ENCODE assay signal across 18 mouse cellular contexts in the genomic region with DNA sequence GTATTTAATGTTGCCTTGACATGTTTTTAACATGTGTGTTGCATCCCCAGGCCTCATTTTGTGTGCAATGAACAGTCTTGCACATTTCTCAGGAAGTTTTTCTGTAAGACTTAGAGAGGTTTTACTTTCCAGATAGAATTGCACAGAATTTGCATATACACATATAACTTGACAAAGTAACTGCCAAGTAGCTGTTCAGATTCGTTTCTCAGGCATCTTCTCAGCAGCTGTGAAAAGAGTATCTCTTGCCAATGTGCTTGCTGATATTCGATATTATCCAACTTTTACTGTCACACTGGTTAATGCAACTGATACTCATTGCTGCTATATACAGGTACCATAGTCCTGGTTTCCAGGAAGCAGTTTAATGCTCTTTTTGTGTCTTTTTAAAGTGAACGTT.
"Had no signal": no experiment of that assay in that cellular context is flagged by ENCODE, and none has a peak within 500 bp of the region (broad histone marks: within the 10 kb centered on the region; RNA-seq: fewer than 3 reads in every experiment).

No protein-coding gene starts in this region.

- H3K4me1 ChIP-seq: limb, embryonic 10.5 days; limb, embryonic 13.5 days; liver, embryonic 12.5 days; liver, embryonic 15.5 days; lung, embryonic 15.5 days; stomach, embryonic 15.5 days had no signal

- ATAC-seq: liver, embryonic 12.5 days had no signal

- H3K9ac ChIP-seq: limb, embryonic 13.5 days; liver, embryonic 12.5 days; liver, embryonic 15.5 days; lung, embryonic 15.5 days; stomach, embryonic 15.5 days had no signal

- H3K4me3 ChIP-seq: limb, embryonic 10.5 days; limb, embryonic 13.5 days; liver, embryonic 12.5 days; liver, embryonic 15.5 days; lung, embryonic 15.5 days; stomach, embryonic 15.5 days had no signal

- H3K9me3 ChIP-seq: limb, embryonic 10.5 days; limb, embryonic 13.5 days; liver, embryonic 12.5 days; liver, embryonic 15.5 days; lung, embryonic 15.5 days; stomach, embryonic 15.5 days had no signal

- H3K36me3 ChIP-seq: limb, embryonic 10.5 days; limb, embryonic 13.5 days; liver, embryonic 12.5 days; liver, embryonic 15.5 days; lung, embryonic 15.5 days; stomach, embryonic 15.5 days had no signal

- H3K27me3 ChIP-seq: limb, embryonic 13.5 days; liver, embryonic 12.5 days; liver, embryonic 15.5 days; lung, embryonic 15.5 days; stomach, embryonic 15.5 days had no signal

- H3K4me2 ChIP-seq: limb, embryonic 13.5 days; liver, embryonic 12.5 days; liver, embryonic 15.5 days; lung, embryonic 15.5 days; midbrain, embryonic 11.5 days; stomach, embryonic 15.5 days had no signal

- DNase-seq: kidney, postnatal 25 days; liver; lung, adult 18-20 months; lung, postnatal 10 days; lung, postnatal 36 days; midbrain, embryonic 14.5 days; right cerebral cortex, postnatal 14 days; spleen, adult 18-20 months; thymus, adult 18-20 months; thymus, postnatal 36 days had no signal

- H3K27ac ChIP-seq: kidney, postnatal 0 days; limb, embryonic 10.5 days; limb, embryonic 13.5 days; liver, embryonic 12.5 days; liver, embryonic 15.5 days; lung, embryonic 15.5 days; stomach, embryonic 15.5 days had no signal
